Mouse (Mus musculus) T-cell, adult 2 months (primary cell): Measurements from ENCODE around the gene Krt27.

ENCODE experiments used
- DNase-seq: peaks from one replicate; pipeline ENCODE4 v3.0.0; 2022; ENCODE audit warnings: low spot score

Krt27 gene

DNA sequence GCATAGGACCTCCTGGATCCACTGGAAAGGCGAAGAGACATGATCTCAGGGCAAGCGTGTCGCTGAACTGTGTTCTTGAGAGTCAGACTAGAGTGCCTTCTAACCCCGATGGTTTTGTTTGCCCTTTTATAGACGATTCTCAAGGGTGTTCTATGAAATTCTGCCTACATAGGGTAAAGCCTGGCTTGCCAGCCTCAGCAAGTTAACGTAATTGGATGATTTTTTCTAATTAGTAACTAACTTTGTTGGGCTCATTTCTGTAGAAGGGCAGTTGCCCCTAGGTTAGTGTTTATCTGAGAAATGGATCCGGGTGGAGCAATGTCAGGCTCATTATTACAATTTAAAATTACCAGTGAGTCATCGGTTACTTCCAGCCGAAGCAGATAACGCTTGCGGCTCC lies 28.1 kb downstream of the Krt27 start, which contains the start of gene Krt25:
Gene Krt25, minus strand, starts transcription at position 101 of the 400 bp plus-strand sequence.
- no peak for DNase-seq

GRCm38 (mm10) chr11:99321094-99321493 lies 29.8 kb downstream of the Krt27 start:
- no peak for DNase-seq

DNA sequence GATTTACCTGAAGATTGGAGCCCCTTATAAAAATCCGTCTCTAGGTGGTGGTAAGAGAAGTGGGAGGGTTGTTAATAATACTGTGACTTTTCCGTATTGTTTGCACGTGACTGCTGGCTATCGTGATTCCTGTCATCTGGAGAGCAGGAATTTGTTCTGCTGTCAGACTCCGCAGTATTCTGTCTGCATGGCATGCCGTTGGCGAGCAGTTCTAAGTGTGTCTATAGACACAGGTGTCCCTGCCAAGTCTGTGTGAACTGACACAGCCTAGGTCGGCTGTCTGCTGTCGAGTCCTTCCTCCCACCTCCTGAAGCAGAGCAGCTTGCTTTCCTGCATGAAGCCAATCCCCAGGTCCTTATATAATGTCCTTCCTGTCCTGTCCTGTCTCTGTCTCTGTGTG lies 31.8 kb downstream of the Krt27 start:
- no peak for DNase-seq

GRCm38 (mm10) chr11:99316543-99316942 lies 34.4 kb downstream of the Krt27 start:
- DNase-seq: no peak

GRCm38 (mm10) chr11:99314594-99314993 lies 36.3 kb downstream of the Krt27 start:
- DNase-seq: no peak

DNA sequence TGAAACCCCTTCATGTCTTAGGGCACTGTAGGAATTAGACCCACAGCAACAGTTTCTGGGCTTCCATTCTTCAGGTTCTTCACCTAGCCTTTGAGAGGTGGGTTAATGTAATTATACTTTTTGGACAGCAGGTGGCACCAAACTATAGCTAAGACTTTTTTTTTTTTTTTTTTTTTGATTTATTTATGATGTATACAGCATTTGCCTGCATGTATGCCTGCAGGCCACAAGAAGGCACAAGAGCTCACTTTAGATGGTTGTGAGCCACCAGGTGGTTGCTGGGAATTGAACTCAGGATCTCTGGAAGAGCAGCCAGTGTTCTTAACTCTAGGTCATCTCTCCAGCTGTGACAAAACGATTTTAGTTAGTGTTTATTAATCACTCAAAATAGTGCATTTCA lies 40.0 kb downstream of the Krt27 start:
- peak; percentile 39 for DNase-seq

- DNase-seq: peak; percentile 58
These were observed 43.3 kb downstream of the Krt27 start for GRCm38 (mm10) chr11:99307579-99307978.
